Mouse (Mus musculus): ENCODE data around the gene Vmn1r16.
"Not testable (repeated sequence)": the region's sequence is repeated elsewhere in the genome, so short reads cannot be mapped to it uniquely, and the experiment has no call there.

Vmn1r16 gene

DNA sequence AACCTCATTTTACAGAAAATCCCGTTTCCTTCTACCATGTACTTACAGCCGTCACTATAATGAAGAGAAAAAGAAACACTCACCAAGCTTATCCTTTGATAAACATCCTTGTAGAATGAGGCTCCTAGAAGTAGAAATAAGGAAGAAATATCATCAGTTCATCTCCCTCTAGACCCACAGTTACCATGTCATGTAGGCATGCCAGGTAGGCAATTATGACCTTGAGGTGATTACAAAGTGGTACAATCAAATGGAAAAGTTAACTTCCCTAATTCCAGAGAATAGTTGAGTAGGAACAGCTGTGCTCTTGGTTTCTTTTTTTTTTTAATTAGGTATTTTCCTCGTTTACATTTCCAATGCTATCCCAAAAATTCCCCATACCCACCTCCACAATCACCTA is at the start of gene Vmn1r16:
Gene Vmn1r16, minus strand, starts transcription at position 101 of the 400 bp plus-strand sequence.
- DNase-seq (ENCODE audit: low spot score) = no peak

- DNase-seq (ENCODE audit: low spot score) = no peak
Measured at GRCm38 (mm10) chr6:57367496-57367895, 38.2 kb upstream of the Vmn1r16 start.

GRCm38 (mm10) chr6:57365866-57366265 is 36.6 kb upstream of the Vmn1r16 start:
- not testable (repeated sequence) for DNase-seq (ENCODE audit: low spot score)

DNA sequence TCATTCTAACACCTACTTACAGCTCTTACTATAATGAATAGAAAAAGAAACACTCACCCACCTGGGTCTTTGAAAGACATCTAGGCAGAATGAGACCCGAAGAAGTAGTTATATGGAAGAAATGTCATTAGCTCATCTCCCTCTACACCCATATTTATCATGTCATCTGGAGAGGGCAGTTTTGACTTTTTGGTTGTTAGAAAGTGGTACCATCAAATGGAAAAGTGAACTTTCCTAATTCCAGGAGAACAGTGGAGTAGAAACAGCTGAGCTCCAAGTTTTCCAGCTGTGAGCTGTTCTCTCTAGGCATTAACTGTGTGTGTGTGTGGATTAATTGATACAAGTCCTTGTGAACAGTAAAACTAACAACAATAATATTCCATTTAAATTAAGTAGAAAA is 34.3 kb upstream of the Vmn1r16 start, which contains the start of gene Vmn1r17:
Gene Vmn1r17, minus strand, starts transcription at position 101 of the 400 bp plus-strand sequence.
- no peak for DNase-seq (ENCODE audit: low spot score)

- no peak for DNase-seq (ENCODE audit: low spot score)
Measured at GRCm38 (mm10) chr6:57356864-57357263, 27.6 kb upstream of the Vmn1r16 start.

GRCm38 (mm10) chr6:57326176-57326575 is 3.1 kb downstream of the Vmn1r16 start:
- no peak for DNase-seq (ENCODE audit: low spot score)

DNA sequence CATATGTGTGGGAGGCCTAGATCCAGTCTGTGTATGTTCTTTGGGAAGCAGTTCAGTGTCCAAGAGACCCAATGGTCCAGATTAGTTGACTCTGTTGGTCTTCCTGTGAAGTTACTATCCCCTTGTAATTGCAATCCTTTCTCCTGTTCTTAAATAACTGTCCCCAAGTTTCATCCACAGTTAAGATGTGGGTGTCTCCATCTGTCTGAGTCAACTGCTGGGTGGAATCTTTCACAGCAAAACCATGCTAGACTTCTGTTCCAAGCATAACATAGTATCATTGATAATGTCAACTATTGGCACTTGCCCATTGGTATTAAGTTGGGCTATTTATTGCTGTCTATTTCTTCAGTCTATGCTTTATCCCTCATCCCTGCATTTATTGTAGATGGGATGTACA is 50.3 kb downstream of the Vmn1r16 start:
- no peak for DNase-seq (ENCODE audit: low spot score)

DNA sequence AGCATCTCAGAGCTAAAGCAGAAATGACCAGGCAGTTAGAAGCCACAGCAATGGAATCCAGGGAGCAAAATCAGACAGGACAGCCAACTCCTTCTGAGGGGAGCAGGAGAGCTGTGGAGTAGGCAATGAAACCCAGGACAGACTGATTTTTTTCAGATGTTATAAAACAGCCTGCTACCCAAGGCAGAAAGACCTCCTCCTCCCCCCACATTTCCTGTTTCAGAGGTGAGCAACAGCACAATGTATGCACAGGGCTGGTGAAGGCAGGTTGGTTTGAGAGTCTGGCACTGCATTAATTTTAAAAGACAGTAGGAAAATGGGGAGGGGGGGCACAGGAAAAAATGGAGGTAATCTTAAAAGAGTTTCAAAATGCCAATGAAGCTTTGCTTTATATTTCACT is 56.8 kb downstream of the Vmn1r16 start:
- DNase-seq (ENCODE audit: low spot score) = no peak

DNA sequence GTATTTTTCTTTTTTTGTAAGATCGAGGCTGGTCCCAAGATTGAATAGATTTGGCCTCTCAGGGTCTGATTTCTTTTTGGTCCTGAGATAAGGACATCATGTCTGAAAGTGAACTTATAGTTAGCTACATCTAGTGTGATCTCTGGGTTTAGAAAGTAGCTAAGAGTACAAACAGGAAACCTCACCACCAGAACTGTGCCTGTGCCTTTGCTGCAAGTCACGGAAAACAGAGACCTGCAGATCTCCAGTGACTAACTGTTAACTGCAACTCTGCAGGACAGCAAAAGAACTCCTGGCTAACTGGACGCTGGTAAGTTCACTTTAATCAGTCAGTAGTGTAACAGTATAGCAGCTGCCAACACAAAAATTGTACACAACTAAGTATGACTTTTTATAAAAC is 57.4 kb downstream of the Vmn1r16 start:
- no peak for DNase-seq (ENCODE audit: low spot score)

All from spleen, adult 12 weeks (tissue).